Mouse (Mus musculus) heart, postnatal 0 days (tissue): ENCODE measurements around the gene Arhgap45.

Experiments used
- CTCF ChIP-seq: IDR thresholded peaks from 2 replicates; pipeline ENCODE4 v1.5.1; 2016; ENCODE audit warnings: antibody characterized with exemption, control low read depth, low read depth
- EP300 ChIP-seq: IDR thresholded peaks from 2 replicates; pipeline ENCODE4 v1.6.1; 2016; ENCODE audit warnings: antibody characterized with exemption, low read depth

GRCm38 (mm10) chr10:80053831-80054815 is 37.7 kb downstream of the Arhgap45 start:
- TF ChIP-seq EP300 (no peak), CTCF (peak; percentile 26)
